Mouse (Mus musculus): ENCODE measurements around the gene Hs3st5.
"Not testable (repeated sequence)": the region's sequence is repeated elsewhere in the genome, so short reads cannot be mapped to it uniquely, and the experiment has no call there.

Hs3st5 gene

DNA sequence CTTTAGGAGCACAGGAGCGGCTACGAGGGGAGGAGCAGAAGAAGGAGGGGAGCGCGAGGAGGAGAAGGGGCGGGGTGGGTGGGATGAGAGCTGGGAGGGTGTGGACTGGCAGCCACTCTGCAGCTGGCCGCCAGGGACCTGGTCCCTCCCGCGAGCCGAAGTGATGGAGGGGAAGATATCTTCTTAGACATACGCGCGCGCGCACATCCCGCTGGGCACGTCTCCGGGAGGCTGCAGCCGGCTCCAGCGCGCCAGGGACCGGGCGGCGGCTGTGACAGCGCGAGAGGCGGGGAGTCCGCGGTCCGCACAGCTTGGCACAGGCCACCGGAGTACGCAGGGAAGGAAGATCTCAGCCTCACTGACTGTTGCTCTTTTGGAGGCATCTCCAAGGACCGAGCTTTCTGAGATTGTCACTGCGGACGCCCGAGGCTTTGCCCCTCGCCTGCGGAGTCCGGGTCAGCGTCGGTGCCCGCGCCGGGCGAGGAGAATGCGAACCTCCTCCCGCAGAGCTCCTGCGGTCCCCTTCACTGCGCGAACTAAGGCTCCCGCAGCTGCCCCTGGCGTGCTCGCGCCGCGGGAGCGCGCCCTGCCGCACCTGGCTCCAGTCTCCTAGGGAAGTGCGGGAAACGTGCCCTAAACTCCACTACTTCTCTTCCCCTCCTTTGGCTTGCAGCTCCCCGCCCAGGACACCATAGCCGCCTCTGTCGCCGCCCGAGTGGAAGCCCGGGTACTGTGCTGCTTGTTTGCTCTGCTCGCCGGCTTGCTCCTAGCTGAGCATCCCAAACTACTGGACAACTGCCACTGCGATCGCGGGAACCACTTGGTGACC lies at the start of gene Hs3st5:
TSS of gene Hs3st5 (plus strand) at position 88 of the 829 bp plus-strand sequence.
- DNase-seq, result peak; percentile 14

DNA sequence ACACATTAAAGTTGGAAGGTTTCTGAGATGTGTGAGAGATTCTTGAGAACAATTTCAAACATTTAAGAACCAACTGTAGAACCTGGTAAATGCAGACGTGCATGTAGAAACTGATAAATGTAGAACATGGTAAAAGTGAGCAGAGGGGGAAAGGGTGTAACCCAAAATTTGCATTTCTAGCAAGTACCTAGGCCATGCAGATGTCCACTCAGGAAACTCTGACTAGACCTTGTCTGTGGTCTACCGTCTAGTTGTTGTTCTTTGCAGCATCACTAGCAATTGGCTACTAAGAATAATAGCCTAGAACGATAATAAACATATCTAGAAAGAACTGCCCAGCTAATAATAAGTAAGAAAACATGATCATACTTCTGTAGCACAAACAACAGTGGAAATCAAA lies 38.0 kb upstream of the Hs3st5 start:
- DNase-seq, result no peak

DNA sequence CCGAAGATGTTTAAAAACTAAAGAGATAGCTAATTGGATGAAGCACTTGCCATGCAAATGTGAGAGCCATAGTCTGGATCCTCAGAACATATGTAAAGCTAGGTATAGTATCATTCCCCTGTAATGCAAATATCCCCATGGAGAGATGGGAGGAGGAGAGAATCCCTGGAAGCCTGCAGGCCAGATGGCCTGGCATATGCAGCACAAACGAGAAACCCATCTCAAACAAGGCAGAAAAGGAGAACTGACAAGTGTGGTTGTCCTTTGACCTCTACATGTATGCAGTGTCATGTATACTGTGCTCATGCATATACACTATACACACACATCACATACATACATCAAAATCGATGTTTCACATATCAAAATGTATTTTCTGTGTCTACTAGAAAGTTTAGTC lies 35.5 kb upstream of the Hs3st5 start:
- no peak for DNase-seq

DNA sequence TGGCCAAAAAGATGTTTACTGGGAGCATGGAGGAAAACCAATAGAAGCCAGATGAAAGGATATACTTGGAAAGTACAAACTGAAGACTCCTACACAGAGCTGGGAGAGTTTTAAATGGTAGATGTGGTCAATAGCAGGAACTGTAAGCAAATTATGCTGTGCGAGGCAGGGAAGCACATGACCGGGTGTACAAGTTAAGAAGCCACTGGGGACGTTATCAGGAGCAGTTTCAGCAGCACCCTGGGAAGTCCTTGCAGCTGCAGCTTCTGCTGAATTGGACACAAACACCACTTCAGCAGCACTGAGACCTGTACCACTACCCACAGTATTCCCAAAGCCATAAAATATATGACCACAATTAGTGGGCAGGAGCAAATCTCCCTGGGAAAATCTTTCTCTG lies 31.8 kb upstream of the Hs3st5 start:
- DNase-seq, result no peak

DNA sequence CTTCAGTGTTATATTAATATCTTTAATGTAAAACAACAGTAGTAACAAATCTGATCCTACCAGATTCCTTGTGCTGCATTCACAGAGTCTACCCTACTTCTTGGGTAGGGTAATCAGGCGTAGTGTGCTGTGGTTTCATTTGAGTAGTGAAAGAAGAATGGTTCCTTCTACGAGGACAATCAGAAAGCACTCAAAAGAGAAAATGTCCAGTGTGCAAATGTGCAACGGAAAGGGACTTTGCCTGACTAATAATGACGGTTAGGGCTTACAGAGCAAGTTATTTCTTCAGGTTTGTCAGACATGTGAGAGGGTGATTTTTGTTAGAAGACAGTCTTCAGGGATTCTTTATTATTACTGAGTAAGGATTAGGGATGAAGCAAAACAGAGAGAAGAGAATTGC lies 29.1 kb upstream of the Hs3st5 start:
- DNase-seq, result no peak

DNA sequence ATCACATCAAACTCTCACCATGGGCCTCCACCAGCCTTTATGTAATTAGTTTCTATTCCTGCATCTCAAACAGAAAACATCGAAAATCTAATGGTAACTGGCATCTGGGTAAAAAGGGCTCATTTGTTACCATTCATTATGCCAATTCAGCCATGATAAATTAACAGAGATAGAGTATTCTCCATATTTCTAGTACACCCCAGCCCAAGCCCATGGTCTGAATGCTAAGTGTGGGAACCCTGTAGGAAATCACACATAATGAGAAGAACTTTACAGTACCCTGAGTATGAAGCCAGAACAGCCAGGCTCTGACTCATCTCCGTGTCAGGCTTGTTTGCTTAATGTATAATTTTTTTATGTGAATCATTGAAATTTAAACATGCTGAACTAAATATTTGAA lies 23.3 kb upstream of the Hs3st5 start:
- DNase-seq, result no peak

DNA sequence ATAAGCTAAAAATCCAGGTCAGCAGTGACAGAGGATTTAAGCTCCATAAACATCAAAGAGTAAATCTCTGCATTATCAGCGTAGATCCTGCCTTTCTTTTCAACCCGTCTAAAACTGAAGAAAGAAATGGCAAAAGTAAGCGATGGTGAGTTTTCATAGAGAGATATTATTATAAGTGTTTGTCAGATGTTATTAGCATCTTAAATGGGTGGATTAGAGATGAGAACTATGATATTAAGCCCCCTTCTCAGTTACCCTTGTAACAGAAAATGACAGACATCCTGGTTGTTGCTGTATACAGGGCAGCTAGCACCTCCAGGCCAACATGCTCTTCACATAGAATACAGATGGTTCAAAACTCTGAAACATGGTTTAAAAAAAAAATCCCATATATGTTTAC lies 22.6 kb upstream of the Hs3st5 start:
- DNase-seq, result no peak

DNA sequence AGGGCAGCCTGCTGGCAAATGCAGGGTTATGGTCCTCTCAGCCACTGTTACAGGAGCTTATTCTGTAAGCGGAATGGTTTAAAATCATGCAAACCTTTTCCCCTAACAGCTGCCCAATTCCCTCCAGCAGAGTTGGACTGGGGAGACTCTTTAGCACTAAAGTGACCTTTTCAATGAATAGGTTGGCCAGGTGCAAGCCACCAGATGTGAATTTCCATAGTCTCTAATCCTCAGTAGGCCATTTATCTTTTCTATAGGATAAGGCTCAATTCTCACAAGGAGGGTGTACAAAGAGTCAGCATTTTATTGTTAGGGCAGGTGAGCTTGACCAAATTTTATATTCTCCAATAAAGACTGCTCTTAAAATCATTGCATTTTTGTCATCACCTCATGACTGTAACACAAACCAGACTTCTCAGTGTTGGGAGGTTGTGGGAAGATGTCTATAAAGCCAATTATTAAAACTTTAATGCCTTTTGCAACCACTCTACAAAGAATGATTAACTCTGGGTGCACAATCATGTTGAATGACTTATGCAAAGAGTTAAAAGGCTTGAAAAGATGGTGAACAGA lies 21.8 kb upstream of the Hs3st5 start:
- DNase-seq, result no peak

DNA sequence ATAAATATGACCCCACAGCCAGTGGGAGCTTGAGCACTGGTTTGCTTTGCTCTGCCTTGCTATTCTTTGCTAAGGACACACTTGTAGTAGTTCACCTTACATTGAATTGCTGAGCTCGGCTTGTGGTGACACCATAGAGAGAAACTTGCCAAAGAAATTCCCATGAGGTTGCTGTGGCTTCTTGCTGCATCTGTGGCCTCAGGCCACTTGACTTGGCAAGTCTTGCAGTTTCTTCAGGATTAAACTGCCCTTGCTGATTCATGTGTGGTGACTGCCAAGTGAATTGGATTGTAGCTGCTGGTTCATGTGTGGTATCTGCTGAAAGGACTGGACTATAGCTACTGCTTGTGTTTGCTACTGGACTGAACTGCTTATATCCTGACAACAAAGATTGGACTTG lies 13.0 kb upstream of the Hs3st5 start:
- no peak for DNase-seq

DNA sequence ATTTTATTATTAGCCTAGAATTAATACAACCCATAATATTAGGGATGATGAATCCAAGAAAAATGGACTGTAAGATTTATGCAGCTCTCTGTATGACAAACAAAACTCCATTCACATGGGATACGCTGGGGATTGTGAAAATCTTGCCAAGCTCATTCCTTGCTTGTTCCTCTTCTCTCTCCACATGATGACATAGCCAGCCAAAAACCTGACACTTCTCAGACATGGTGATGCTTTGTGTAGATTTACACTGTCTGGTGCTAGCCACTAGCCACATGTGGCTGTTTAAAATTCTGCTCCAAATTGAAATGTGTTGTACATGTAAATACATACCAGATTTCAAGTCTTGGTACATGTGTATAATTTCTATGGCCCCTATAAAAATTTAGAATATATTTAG lies 6.9 kb upstream of the Hs3st5 start:
- DNase-seq, result no peak

DNA sequence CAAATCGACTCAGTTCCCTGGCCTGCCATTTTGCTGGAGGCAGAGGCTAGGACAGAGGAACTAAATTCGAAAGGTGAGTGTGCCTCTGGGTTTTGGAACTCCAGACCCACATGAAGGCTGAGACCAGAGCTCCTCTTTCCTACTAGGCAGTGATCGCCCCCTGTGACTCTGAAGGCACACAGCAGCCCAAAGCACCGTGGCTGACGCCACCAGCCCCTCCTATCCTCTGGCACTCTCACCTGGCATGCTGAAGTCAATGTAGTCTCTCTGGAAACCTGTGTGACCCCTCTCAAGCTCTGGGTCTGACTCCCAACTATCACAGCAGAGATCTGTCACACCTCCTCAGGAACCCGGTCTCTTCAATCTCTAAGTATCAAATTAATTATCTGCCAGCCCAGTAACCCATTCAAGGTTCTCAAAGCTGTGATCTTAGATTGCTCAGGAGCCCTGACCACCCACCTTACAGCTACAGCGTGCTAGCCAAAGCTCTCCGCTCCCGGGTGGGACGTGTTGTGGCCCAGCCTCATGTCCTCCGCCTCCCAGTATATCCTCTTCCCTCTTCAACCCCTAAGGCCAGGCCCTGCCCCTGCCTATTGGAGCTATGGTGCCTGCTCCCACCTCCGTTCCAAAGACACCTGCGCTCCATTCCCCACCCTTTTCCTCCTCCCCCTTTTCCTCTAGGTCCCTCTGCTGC lies 434 bp upstream of the Hs3st5 start:
- no peak for DNase-seq

DNA sequence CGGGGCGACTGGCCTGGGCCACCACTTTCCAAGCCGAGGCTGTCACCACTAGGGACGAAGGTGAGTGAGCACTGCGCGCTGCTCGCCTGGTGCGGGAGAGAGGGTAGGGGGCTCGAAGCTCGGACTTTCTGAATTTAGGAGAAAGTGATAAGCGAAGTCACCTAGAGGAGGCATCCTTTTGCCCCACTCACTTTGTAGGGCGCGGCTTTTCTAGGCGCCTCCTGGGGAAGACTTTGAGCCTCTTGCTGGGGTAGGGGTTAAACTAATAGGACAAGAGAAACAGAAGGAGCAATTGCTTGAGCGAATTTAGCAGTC lies 899 bp downstream of the Hs3st5 start:
- DNase-seq, result no peak

DNA sequence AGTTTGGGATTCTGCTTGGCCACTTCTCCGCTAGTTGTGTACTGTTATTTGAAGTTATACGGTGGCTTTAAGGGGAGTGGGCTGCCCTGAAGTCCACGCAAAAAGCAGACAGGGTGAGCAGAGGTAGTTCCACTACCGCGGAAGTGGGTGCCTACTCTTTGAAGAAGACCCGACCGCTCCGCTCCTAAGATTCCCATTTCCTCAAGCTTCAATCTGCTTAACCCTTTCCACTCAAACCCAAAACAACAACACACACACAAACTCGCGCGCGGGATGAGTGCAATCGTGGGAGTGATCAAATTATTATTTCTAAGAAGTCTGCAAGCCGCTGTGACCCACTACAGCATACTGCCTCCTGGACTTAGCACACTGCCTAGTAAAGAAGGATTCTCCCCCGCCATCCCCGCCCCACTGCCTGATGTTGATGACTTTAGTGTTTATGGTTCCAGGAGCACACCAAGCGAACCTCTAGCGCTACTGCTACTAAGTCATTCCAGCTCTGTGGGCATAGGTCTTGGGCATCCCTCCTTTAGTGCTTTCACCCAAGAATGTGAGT lies 1.5 kb downstream of the Hs3st5 start:
- DNase-seq, result no peak

DNA sequence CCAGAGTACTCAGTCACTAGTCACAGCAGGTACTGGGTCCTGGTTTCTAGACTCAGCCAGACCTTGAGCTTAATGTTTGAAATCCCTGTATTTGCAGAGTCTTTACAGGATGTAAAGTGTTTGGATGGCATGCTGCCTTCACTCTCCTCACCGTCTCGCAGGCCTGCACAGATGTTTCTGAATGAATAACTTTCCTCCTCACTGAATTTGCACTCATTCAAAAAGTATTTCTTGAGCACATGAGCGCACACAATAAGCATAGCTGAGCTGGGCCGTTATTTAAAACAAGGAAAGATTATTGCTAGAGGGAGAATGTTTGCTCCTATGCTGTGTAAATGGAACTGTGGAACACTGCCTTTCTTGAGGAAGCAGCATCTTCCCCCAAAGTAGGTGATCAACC lies 2.9 kb downstream of the Hs3st5 start:
- DNase-seq, result no peak

DNA sequence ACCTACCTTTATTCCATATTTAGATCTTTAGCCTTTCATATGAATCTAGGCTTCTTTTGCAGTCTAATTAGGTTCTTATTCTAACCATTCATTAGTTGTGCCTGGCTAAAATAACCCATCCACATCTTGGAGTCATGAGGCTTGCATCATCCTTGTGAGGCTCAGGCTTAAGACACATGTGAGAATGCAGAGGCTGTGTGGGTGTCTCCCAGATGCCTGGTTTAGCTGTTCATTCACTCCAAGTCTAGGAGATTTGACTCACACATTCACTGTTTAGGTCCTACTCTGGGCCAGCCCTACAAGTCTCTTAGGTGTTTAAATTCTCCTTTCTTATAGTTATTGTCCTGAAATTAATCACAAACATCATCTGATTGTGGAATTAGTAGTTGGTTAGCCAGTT lies 17.3 kb downstream of the Hs3st5 start:
- DNase-seq, result no peak

DNA sequence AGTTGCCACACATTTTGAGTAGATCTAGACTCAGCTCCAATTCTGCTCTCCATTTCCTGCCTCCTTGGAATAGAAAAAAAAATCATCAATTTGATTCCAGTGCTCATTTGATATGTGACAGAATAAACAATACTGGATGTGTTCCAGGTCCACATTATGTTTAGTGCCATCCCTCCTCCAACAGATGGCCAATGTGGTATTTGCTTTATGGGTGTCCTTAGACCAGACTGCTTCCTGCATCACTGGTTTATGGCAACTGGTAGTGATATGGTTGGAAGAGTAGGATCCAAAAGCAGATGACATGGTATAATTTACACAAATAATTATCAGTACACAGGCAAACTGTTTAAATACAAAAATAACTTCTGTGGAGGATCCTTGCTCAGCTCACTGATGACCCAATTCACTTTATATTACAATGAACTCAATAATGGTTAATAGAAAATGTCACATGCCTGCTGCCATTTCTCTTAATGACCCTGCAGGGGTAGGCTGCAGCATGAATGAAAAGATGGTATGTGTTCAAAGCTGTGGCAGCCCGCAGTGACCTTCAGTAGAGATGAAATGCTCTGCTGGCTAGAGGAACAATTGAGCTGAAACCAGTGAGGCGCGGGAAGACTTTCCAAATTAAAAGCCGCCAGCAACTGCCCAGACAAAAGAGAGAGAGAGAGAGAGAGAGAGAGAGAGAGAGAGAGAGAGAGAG lies 27.2 kb downstream of the Hs3st5 start:
- DNase-seq, result no peak

DNA sequence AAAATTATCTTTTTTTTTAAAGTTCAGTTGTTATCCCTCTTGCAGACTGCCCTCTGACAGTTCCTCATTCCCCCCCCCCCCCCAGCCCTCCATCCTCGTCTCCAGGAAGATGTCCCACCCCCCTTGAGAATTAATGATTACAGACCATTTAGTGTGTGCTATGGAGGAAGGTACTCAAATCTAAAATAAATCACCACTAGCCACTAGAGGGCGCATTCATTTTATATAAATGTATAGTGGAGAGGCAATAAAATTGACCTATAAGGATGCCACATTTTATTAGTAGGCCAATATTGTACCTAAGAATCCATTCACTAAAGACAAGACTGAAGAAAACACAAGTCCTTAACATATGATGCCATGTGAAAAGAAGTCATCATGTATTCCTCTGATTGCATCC lies 40.0 kb downstream of the Hs3st5 start:
- DNase-seq, result peak; percentile 2

DNA sequence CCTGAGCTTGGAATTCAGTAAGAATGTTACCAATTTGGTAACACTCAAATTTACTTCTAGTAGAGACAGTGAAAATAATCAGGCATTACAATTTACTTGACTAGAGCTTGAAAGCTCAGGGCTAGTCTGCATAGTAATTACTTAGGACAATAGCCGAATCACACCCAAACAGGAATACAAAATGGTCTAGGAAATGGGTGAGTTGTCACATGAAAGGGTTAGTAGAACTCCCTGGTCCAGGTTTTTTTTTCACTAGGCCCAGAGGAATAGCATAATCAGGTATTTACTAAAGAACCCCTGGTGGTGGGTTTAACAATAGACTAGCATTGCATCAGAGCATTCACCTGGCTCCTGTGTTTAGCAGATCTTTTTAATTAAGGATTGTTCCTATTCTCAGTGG lies 41.1 kb downstream of the Hs3st5 start:
- DNase-seq, result not testable (repeated sequence)

DNA sequence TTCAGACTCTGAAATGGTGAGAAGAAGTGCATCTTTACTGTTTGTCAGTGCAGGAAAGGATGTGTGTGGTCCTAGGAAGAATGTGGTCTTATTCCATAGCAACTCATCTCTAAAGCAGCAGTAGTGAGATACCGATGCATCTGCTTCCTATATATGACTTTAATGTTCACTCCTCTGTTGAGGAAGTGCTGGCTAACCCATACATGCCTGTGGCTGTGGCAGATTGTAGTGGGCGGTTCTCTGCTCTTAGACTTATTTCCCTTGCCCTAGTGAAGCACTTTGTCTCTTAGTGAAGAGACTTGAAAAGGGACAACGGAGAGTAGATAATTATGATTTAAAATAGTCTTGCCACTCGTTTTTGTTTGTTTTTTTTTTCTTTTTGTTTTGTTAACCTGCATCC lies 47.4 kb downstream of the Hs3st5 start:
- DNase-seq, result no peak

DNA sequence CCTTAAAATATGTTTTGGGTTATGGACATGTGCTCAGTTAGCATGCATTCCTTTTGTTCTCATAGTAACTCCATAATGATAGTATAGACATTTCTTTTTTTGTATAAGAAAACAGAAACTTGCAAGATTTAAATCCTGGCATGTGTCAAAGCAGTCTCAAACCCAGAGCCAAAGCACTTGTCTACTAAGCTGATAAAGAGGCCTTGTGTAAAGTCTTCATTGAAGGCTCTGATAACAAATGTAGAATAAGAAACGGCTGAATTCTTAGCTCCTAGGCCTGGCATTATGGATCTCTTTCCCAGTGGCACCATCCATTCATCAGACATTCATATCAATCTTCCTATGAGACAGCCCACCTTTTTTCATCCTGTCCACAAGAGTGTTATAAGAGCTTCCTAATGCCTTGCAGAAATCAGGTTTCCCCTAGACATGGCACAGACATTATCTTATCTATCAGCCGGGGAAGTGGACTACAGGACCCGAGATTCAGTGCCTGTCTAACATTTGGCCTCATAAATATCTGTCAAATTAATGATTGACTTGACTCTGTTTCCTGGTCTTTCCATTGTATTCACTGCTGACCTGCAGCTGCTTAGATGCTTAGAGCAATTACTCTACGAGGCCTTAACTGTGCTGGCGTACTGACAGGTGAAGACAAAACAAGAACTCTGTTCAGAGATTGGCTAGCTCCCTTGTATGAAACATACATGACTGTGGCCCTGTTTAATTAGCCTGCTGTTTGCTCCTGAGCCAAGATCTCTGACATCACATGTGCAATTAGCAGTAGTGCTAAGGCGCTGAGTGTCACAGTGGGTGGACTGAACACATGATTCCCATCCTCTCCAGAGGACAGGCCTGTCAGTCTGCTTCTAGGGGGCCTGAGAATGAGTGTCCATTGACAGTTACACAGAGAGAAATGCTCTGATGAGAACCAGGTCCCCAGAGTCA lies 48.6 kb downstream of the Hs3st5 start:
- DNase-seq, result no peak

DNA sequence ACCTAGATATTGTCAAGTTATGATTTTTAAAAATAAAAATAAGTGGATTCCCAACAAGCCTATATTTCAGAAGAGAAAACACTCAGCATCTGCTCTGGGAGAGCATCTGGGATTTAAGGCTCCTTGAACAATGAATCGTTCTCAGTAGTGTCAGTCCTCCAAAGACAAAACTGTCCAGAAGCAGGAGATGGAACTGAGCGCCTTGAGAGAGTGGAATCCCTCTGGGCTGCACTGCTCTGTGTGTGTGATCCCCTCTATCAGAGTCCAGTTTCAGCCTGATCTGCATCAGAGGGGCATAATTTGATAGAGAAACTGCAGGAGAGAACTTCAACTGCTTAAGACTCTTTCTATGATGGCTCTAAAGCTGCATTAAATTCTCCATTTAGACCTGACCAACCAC lies 49.5 kb downstream of the Hs3st5 start:
- DNase-seq, result no peak

DNA sequence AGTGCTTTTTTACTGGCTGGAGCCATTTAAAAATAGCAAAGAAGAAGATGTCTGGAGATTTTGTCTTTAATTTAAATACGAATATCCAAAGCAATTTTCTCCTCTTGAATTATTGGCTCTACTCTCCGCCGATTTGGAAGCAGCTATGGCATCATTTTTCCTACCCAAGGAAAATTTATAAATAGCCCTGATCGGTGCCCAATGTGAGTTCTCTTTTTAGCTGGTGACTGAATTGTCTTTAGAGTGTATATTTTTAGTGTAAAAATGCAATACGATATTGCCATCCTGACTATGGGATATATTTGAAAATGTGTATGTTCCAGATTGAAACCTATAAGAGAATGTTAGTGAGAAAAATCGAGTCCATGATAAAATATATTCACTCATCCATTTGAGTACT lies 51.1 kb downstream of the Hs3st5 start:
- DNase-seq, result no peak
